Mouse (Mus musculus) right cerebral cortex, postnatal 36 days (tissue): ENCODE results near the gene Myo19.

Source experiments
- DNase-seq, 2 experiments: peaks; one replicate each; pipeline ENCODE4 v3.0.0; 2022; ENCODE audit warnings: low spot score in 2 of 2, mixed read lengths in 1 of 2

Myo19 gene

GRCm38 (mm10) chr11:84886236-84886635, 6.3 kb downstream of the Myo19 start:
- DNase-seq = no peak

- no peak for DNase-seq
These were observed 7.0 kb downstream of the Myo19 start for GRCm38 (mm10) chr11:84886767-84887511.

GRCm38 (mm10) chr11:84888025-84888424, 8.1 kb downstream of the Myo19 start:
- no peak for DNase-seq

GRCm38 (mm10) chr11:84889492-84889891, 9.5 kb downstream of the Myo19 start:
- DNase-seq = no peak

- no peak for DNase-seq
These were observed 11.8 kb downstream of the Myo19 start for GRCm38 (mm10) chr11:84891705-84892104.

- DNase-seq = no peak
These were observed 13.2 kb downstream of the Myo19 start for GRCm38 (mm10) chr11:84893113-84893512.

- peak in 1 of 2 experiments; percentile 71 for DNase-seq
These were observed 24.7 kb downstream of the Myo19 start for GRCm38 (mm10) chr11:84904597-84905144.

GRCm38 (mm10) chr11:84907081-84907480, 27.1 kb downstream of the Myo19 start:
- DNase-seq = no peak

- DNase-seq = no peak
These were observed 28.5 kb downstream of the Myo19 start for GRCm38 (mm10) chr11:84908480-84908879.

GRCm38 (mm10) chr11:84910411-84910810, 30.5 kb downstream of the Myo19 start:
- DNase-seq = no peak

- DNase-seq = no peak
These were observed 34.7 kb downstream of the Myo19 start for GRCm38 (mm10) chr11:84914673-84915072.

- DNase-seq = peak; percentile 85 to 91
These were observed 36.2 kb downstream of the Myo19 start, which contains the start of gene Znhit3 for GRCm38 (mm10) chr11:84916053-84916702. Gene Znhit3, minus strand, starts transcription at chr11:84916366.

GRCm38 (mm10) chr11:84916703-84917300, 36.9 kb downstream of the Myo19 start:
- DNase-seq = no peak

- peak; percentile 60 to 84 for DNase-seq
These were observed 38.5 kb downstream of the Myo19 start for GRCm38 (mm10) chr11:84918425-84918824.

- no peak for DNase-seq
These were observed 39.3 kb downstream of the Myo19 start for GRCm38 (mm10) chr11:84919276-84919675.

- no peak for DNase-seq
These were observed 40.0 kb downstream of the Myo19 start for GRCm38 (mm10) chr11:84919951-84920350.

GRCm38 (mm10) chr11:84920981-84921380, 41.0 kb downstream of the Myo19 start:
- no peak for DNase-seq

- no peak for DNase-seq
These were observed 52.3 kb downstream of the Myo19 start for GRCm38 (mm10) chr11:84932261-84932660.

- peak; percentile 49 to 55 for DNase-seq
These were observed 59.6 kb downstream of the Myo19 start for GRCm38 (mm10) chr11:84939508-84940053.

- no peak for DNase-seq
These were observed 60.2 kb downstream of the Myo19 start for GRCm38 (mm10) chr11:84940140-84940539.

GRCm38 (mm10) chr11:84943948-84944347, 64.0 kb downstream of the Myo19 start:
- no peak for DNase-seq
